Mouse (Mus musculus) hindbrain, embryonic 13.5 days (tissue): Measurements from ENCODE around the gene Pip4k2a. TPM values are rescaled to one million over a fixed set of nuclear protein-coding genes. Genes with fewer than 3 reads are reported as not detected.
A peak's percentile ranks its signal among the peaks of the same experiment; 100 is the strongest.

ENCODE experiments used
- ATAC-seq: fragments of 200-750 bp; cut with Nextera tagmentation; 2 replicates; pipeline ENCODE4 v1.8.0; 2017; ENCODE audit warnings: moderate TSS enrichment; ENCODE audit not compliant: low FRiP score
- H3K27ac ChIP-seq: fragments of 300-500 bp; sonication (generic); 2 replicates; pipeline ENCODE4 v1.5.1; 2015; ENCODE audit warnings: inconsistent platforms, mild to moderate bottlenecking, moderate library complexity
- H3K27me3 ChIP-seq: fragments of 300-500 bp; sonication (generic); 2 replicates; pipeline ENCODE4 v1.6.1; 2015; ENCODE audit warnings: mild to moderate bottlenecking, inconsistent platforms
- H3K36me3 ChIP-seq: fragments of 300-500 bp; sonication (generic); 2 replicates; pipeline ENCODE4 v1.6.1; 2015; ENCODE audit warnings: mild to moderate bottlenecking, inconsistent platforms
- H3K4me1 ChIP-seq: fragments of 300-500 bp; sonication (generic); replicated peaks from 2 replicates; pipeline ENCODE4 v1.6.1; 2015; ENCODE audit warnings: inconsistent platforms
- H3K4me2 ChIP-seq: fragments of 300-500 bp; sonication (generic); 2 replicates; pipeline ENCODE4 v1.6.1; 2015; ENCODE audit warnings: inconsistent platforms, mild to moderate bottlenecking, moderate library complexity
- H3K4me3 ChIP-seq: fragments of 300-500 bp; sonication (generic); 2 replicates; pipeline ENCODE4 v1.5.1; 2015; ENCODE audit warnings: mild to moderate bottlenecking, inconsistent platforms
- H3K9ac ChIP-seq: fragments of 300-500 bp; sonication (generic); 2 replicates; pipeline ENCODE4 v1.6.1; 2015; ENCODE audit warnings: mild to moderate bottlenecking, inconsistent platforms
- H3K9me3 ChIP-seq: fragments of 300-500 bp; sonication (generic); 2 replicates; pipeline ENCODE4 v1.6.1; 2016; ENCODE audit warnings: inconsistent platforms
- WGBS: fragments of 180-500 bp; shearing (Covaris S2); methylation state at CpG from one replicate; pipeline ENCODE4 v1.1.7; 2015; 5-methylcytosine and 5-hydroxymethylcytosine counted together
- polyA plus RNA-seq: library from polyadenylated mRNA; unstranded; fragments of >200 nt; fragmentation: Nextera tagmentation; extraction: Ambion mirVana; gene quantifications from 2 replicates; pipeline ENCODE4 v1.2.1, GENCODE M21; 2015

Pip4k2a gene
- polyA plus RNA-seq, 1 experiment from 2014 or later: 11.1 TPM

DNA sequence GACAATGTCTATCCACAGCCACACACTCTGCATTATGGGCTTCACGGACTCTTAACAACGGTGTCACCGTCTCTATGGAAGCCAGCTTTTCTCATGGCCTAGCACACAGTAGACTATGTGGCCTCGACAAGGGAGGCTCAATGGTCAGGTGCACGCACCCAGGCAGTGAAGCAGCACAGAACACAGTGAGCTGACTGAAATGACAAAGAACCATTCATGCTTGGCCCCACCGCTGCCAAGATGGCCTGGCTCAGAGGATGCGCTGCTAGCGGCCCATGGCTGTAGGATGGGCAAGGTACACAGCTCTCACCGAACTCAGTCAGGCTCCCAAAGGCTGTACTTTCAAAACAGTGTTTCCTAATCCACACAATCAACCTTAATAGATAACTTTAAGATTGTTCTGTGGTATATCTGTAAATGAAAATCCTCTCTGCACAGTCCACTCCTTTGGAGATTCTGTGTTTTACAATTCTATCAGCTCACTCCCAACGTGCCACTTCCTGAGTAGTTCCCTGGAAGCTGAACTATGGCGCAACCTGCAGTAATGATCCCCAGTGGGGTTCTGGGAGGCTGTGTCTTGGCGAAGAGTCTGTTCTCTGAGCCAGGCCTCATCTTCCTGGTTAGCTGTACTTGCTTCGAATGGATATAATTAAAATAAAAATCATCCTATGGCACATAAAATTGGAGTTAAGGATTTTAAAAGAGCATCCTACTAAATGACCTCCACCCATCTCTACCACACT, 67.4 kb downstream of the Pip4k2a start:
- no peaks in the 10 kb centered on the region for H3K36me3 ChIP-seq
- H3K4me1 ChIP-seq: peaks cover 11% of the 10 kb centered on the region
- no peaks in the 10 kb centered on the region for H3K9me3 ChIP-seq
- H3K27me3 ChIP-seq: no peaks in the 10 kb centered on the region
- WGBS: 82% methylated on average over 13 of the region's 13 CpGs
- H3K4me2 ChIP-seq: no peak overlapping the region
- no peak overlapping the region for H3K9ac ChIP-seq
- no peak overlapping the region for H3K27ac ChIP-seq
- no peak overlapping the region for H3K4me3 ChIP-seq
- no peak for ATAC-seq

DNA sequence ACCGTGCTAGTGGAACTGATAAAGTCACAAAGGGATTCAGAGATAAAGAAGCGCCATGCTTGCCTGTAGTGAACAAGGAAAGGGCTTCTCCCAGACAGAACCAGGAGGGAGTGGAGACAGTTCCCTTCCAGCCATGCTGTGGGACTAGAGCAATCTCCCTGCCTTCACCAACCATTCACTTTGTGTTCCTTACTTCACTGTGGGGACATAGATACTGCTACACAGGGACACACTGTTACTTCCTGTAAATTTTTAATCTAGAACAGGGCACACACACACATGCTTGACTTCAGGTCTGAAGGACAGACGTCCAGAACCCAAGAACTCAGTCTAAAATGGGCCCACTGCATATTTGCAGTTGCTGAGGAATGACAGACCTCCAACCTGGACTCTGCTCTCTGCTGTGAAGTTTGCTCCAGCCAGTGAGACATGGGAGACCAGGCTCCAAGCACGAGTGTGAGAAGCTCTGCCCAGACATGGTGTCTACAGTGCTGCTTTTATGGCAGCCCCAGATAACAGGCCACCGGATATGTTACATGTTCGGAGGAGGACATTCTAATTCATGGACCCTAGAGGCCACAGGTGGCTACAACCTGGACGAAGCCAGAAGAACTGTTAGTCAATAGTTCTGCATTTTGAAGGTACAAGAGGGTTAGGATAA, 69.2 kb downstream of the Pip4k2a start:
- H3K9me3 ChIP-seq: no peaks in the 10 kb centered on the region
- no peak overlapping the region for H3K4me3 ChIP-seq
- no peak overlapping the region for H3K4me2 ChIP-seq
- H3K4me1 ChIP-seq: peaks cover 12% of the 10 kb centered on the region
- WGBS: 85% methylated on average over 7 of the region's 7 CpGs
- no peaks in the 10 kb centered on the region for H3K36me3 ChIP-seq
- H3K9ac ChIP-seq: no peak overlapping the region
- H3K27ac ChIP-seq: no peak overlapping the region
- ATAC-seq: no peak
- H3K27me3 ChIP-seq: no peaks in the 10 kb centered on the region

DNA sequence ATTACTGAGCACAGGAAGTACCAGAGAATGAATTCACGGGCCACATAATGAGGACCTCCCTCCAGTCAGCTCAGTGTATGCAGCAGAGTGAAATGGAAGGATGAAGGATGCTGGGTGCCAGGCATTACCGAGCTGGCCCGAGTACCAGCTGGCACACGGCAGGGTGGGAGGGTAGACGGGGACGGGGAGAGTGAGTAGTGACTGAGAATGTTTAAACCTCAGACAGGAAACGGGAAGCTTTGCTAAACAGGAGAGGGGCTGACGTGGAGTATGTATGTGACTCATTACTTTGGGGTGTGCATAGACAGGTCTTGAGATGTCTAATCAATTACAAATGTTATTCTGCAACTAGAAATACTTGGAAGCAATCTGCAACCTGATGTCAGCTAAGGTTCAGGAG, 69.7 kb downstream of the Pip4k2a start:
- no peak for ATAC-seq
- H3K9ac ChIP-seq: no peak overlapping the region
- no peak overlapping the region for H3K4me2 ChIP-seq
- no peaks in the 10 kb centered on the region for H3K36me3 ChIP-seq
- peaks cover 12% of the 10 kb centered on the region for H3K4me1 ChIP-seq
- WGBS: 75% methylated on average over 8 of the region's 8 CpGs
- no peak overlapping the region for H3K4me3 ChIP-seq
- H3K27me3 ChIP-seq: no peaks in the 10 kb centered on the region
- no peaks in the 10 kb centered on the region for H3K9me3 ChIP-seq
- no peak overlapping the region for H3K27ac ChIP-seq

DNA sequence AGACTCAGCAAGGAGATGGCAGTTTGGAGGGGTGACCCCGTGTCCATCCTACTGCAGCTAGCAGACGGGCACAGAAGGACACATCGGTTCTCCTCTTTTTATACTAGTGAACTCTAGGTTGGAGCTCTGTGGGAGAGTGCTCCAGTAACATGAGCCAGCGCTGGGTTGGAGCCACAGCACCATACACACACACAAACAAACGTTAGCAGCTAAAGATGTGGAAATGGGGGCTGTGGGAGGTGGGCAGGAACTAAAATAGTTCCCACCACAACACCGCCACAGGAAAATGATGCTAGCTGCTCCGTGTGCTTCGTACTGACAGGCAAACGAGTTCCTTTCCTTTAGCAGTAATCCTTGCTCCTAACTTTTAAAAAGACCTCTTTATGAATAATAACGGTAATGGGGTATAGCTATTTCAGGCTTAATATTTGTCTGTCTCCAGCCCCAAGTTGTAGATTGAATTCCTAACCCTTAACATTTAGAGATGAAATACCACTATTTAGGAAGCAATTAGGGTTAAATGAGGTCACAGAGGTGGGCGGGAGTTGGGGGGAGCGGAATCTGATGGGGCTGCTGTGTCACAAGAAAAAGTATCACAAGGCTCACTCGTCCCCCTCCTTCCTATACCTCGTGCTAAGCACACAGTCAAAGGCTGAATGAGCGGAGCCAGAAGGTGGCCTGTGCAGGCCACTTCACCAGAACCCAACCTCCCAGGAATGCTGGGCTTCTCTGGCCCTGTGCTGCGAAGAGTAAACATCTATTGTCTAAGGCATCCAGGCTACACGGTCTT, 73.9 kb downstream of the Pip4k2a start:
- H3K4me1 ChIP-seq: peaks cover 21% of the 10 kb centered on the region; the same call in 1 of the 2 replicates
- H3K9ac ChIP-seq: no peak overlapping the region
- no peak overlapping the region for H3K4me3 ChIP-seq
- no peak for ATAC-seq
- H3K27me3 ChIP-seq: no peaks in the 10 kb centered on the region
- whole genome bisulfite sequencing: 48% methylated on average over 17 of the region's 17 CpGs
- H3K27ac ChIP-seq: no peak overlapping the region
- H3K36me3 ChIP-seq: no peaks in the 10 kb centered on the region
- no peaks in the 10 kb centered on the region for H3K9me3 ChIP-seq
- H3K4me2 ChIP-seq: no peak overlapping the region

DNA sequence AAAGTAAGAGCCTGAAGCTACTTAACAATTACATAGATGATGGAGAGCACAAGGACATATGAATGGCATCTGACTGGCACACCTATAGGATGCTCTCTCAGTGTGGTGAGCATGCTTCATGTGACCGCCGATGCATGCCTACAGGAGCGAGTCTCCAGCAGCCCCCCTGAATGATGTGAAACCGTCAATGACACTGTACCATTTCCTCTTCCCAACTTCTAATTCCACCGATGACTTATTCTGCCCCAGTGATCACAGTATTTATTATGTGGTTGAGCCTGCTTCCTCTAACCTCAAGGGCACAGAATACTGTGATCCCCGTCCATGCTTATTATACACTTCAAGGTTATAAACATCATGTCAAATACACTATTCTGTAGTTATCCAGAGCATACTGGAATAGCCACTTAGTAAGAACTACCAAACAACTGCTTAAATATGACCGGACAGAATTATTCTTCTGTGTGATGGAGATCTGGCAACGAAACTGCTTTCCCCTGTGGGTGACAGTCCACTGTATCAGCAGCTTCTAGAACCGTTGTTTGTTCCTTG, 74.8 kb downstream of the Pip4k2a start:
- ATAC-seq: no peak
- Histone ChIP-seq H3K27me3 (no peaks in the 10 kb centered on the region), H3K27ac (no peak overlapping the region), H3K4me3 (no peak overlapping the region), H3K4me2 (no peak overlapping the region), H3K9ac (no peak overlapping the region), H3K9me3 (no peaks in the 10 kb centered on the region), H3K4me1 (peaks cover 21% of the 10 kb centered on the region; the same call in 1 of the 2 replicates), H3K36me3 (no peaks in the 10 kb centered on the region)
- 76% methylated on average over 9 of the region's 9 CpGs for WGBS

DNA sequence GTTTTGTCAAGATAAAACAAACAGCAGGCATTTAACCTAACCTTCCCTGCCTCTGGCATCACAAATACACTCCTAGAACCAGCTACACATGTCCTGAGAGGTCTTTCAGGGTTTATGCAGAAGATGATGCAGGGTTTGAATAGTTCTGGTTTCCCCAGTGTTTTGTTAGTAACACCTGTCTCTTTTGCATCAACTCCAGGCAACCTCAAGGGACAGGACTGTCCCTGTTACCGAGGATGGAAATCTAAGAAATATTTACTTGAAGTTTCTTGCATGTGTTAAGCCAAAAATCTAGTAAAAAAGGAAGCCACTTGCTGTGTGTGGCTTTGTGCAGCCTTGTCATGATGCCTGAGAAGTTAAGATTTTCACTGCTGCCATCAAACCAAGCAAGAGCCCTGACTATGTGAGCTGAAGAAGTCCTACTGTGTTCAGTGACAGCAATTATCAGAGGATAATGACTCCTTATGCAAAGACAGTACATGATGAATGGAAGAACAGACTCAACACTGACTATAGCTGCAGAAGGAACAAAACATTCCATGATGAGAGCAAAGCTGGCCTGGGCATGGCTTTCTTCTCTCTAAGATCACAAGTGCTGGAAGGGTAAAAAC, 76.3 kb downstream of the Pip4k2a start:
- H3K27ac ChIP-seq: no peak overlapping the region
- H3K36me3 ChIP-seq: no peaks in the 10 kb centered on the region
- no peaks in the 10 kb centered on the region for H3K9me3 ChIP-seq
- no peak overlapping the region for H3K4me3 ChIP-seq
- WGBS: 53% methylated on average over 1 of the region's 1 CpGs
- H3K9ac ChIP-seq: no peak overlapping the region
- H3K4me1 ChIP-seq: peaks cover 21% of the 10 kb centered on the region; the same call in 1 of the 2 replicates
- no peaks in the 10 kb centered on the region for H3K27me3 ChIP-seq
- ATAC-seq: no peak
- H3K4me2 ChIP-seq: no peak overlapping the region

DNA sequence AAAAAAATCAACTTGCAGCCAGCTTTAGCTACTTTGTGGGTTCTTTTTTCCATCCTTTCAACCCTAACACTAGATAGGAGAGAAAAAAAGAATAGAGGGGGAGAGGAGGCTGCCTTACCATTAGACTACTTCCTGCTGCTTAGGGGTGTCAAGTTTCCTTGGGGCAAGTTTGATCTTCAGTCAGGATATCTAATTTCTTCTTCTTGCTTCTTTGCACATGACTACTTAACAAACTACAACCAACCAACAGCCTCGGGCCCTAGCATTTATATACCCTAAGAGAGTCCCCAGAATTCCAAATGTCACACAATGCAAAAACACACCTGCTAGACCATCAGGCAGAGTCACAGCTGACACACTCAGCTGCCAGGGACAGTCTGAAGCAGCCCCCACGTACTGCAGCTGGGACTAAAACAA, 77.5 kb downstream of the Pip4k2a start:
- no peak overlapping the region for H3K4me3 ChIP-seq
- no peak overlapping the region for H3K27ac ChIP-seq
- WGBS: 41% methylated on average over 2 of the region's 2 CpGs
- H3K4me1 ChIP-seq: peaks cover 25% of the 10 kb centered on the region; the same call in 1 of the 2 replicates
- no peak overlapping the region for H3K4me2 ChIP-seq
- no peak overlapping the region for H3K9ac ChIP-seq
- H3K27me3 ChIP-seq: no peaks in the 10 kb centered on the region
- no peaks in the 10 kb centered on the region for H3K9me3 ChIP-seq
- no peaks in the 10 kb centered on the region for H3K36me3 ChIP-seq
- ATAC-seq: no peak

DNA sequence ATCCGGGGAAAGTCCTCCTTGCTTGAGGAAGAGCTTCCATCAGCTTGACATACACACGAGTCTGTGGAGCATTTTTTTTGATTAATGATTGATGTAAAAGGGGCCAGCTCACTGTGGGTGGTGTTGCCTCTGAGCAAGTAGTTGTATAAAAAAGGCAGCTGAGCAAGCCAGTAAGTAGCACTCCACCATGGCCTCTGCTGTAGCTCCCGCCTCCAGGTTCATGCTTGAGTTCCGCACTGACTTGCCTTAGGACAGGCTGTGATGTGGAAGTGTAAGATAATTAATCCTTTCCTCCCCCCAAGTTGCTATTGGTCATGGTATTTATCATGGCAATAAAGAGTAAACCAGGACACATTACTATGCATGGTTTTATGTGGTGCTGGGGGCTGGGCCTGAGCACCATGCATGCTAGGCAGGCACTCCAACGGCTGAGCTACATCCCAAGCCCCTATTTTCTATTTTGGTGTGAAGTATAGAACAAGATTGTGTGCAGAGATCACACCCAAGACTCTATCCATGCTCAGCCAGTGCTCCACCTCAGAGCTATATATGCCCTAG, 78.0 kb downstream of the Pip4k2a start:
- Histone ChIP-seq H3K9ac (no peak overlapping the region), H3K36me3 (no peaks in the 10 kb centered on the region), H3K27ac (no peak overlapping the region), H3K4me1 (peaks cover 22% of the 10 kb centered on the region; the same call in 1 of the 2 replicates), H3K9me3 (no peaks in the 10 kb centered on the region), H3K4me2 (no peak overlapping the region), H3K4me3 (no peak overlapping the region), H3K27me3 (no peaks in the 10 kb centered on the region)
- WGBS: 45% methylated on average over 5 of the region's 5 CpGs
- ATAC-seq: peak; percentile 30; the same call in 1 of the 2 replicates

DNA sequence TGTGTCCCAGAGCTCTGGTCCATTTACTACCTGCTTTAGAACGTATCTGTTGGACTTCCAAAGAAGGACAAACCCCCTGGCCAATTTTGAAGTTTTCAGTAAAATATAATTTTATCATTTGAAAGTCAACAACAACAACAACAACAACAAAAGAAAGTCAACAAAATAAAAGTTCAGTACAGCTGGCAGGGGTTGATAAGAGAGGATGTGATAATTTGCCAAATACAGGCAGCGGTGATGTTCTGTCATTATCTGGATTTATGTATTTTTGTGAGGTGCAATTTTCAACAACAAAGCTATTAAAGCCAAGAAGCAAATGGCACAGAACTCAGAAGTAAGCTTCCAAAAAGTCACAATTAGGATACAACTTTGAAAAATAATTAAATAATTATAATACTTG, 80.1 kb downstream of the Pip4k2a start:
- Histone ChIP-seq H3K9me3 (no peaks in the 10 kb centered on the region), H3K9ac (no peak overlapping the region), H3K36me3 (no peaks in the 10 kb centered on the region), H3K4me3 (no peak overlapping the region), H3K27me3 (no peaks in the 10 kb centered on the region), H3K27ac (no peak overlapping the region), H3K4me1 (peaks cover 14% of the 10 kb centered on the region; the same call in 1 of the 2 replicates), H3K4me2 (no peak overlapping the region)
- no peak for ATAC-seq
- WGBS: 92% methylated on average over 2 of the region's 2 CpGs

DNA sequence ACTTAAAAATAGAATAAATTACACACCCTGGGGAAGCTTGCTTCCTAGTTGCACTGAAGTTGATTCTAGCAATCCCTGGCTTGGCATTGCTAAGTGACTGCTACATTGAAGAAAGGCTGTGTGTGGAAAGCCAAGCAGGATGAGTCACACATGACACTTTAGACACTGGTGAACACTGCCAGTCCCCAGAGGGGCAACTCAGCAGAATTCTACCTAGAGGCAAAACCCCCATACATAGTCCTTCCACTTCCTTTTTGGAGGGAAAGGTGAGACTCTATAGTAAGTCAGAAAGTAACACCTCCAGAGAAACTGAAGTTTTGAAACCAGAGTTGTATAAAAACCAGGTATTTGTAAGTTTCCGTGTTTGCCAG, 80.6 kb downstream of the Pip4k2a start:
- Histone ChIP-seq H3K4me2 (no peak overlapping the region), H3K9ac (no peak overlapping the region), H3K9me3 (no peaks in the 10 kb centered on the region), H3K27ac (no peak overlapping the region), H3K27me3 (no peaks in the 10 kb centered on the region), H3K36me3 (no peaks in the 10 kb centered on the region), H3K4me1 (peaks cover 14% of the 10 kb centered on the region; the same call in 1 of the 2 replicates), H3K4me3 (no peak overlapping the region)
- 94% methylated on average over 1 of the region's 1 CpGs for WGBS
- ATAC-seq: no peak

DNA sequence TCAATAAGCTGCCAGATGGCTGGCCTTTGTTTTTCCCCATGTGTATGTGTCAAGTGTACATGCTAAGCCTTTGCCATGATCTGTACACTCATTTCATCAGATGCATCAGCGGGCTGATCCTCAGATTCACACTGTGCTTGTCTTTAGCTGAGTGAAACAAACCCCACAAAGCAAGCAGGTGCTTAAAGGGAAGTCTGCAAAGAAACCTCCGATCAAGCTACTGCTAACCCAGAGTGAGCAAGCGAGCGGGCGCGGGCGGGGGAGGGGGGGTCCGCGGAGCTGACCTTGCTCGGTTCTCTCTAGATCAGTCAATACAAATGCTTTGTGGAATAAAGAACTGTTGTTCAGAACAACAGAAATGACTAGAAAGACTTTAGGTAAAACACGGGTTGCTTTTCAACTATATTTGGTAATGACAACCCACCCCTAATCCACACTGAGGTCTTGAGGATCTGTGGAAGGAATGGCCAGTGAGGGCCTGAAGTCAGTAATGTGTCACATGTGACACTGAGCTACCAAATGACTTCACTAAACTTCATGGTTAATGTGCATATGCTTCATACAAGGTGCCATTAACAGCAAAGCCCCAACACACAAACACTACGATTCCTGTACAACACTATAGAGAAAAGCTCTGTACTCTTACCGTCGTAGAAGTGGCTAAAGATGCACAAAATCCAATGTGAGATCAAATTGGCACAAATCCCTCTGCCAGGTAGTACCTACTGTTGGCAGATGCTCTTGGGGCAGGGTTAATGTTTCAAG, 81.1 kb downstream of the Pip4k2a start:
- no peak overlapping the region for H3K27ac ChIP-seq
- no peaks in the 10 kb centered on the region for H3K9me3 ChIP-seq
- H3K4me3 ChIP-seq: no peak overlapping the region
- no peak for ATAC-seq
- H3K36me3 ChIP-seq: no peaks in the 10 kb centered on the region
- WGBS: 69% methylated on average over 14 of the region's 14 CpGs
- no peak overlapping the region for H3K4me2 ChIP-seq
- H3K27me3 ChIP-seq: no peaks in the 10 kb centered on the region
- H3K9ac ChIP-seq: no peak overlapping the region
- H3K4me1 ChIP-seq: peaks cover 14% of the 10 kb centered on the region; the same call in 1 of the 2 replicates
